In the genomic region with DNA sequence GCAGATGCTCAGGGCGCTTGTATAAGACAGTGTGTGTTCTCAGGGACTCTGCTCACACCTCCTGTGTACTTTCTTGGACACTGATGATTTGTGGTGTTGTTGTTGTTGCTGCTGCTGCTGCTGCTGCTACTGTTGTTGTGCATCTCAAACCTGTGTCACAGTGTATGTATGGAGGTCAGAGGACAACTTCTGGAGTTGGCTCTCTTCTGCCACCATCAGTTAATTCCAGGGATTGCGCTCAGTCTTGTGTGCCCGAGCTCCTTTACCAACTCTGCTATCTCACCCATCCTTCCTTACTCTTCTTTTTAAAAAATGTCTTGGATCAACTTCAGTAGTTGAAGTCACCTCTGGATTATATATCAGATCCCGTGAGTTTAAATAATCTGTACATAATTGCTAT, we compare ENCODE assay signal across 9 mouse cellular contexts. TPM values are rescaled to one million over a fixed set of nuclear protein-coding genes. Genes with fewer than 3 reads are reported as not detected.
A peak's percentile ranks its signal among the peaks of the same experiment; 100 is the strongest.
DNase-seq lines count a peak whose midpoint lies in the region; ATAC-seq lines count a peak whose summit lies in the region.
"Had no signal": no experiment of that assay in that cellular context is flagged by ENCODE, and none has a peak within 500 bp of the region (broad histone marks: within the 10 kb centered on the region; RNA-seq: fewer than 3 reads in every experiment).

No protein-coding gene starts in this region.

- no peak overlapping the region for H3K4me3 ChIP-seq in kidney, embryonic 16.5 days (ENCODE audit: low read length)
- H3K4me3 ChIP-seq: midbrain, embryonic 12.5 days had no signal

- no peaks in the 10 kb centered on the region for H3K4me1 ChIP-seq in kidney, embryonic 16.5 days (ENCODE audit: insufficient read depth, low read length)

- ATAC-seq in kidney, embryonic 16.5 days (ENCODE audit: low FRiP score, low TSS enrichment), result 0 out of 2 replicates have a peak, but pooled peaks have one; percentile 23

- H3K36me3 ChIP-seq in kidney, embryonic 16.5 days (ENCODE audit: insufficient read depth, low read length), result peaks cover 10% of the 10 kb centered on the region

- no peaks in the 10 kb centered on the region for H3K9me3 ChIP-seq in kidney, embryonic 16.5 days (ENCODE audit: low read length)
- H3K9me3 ChIP-seq: midbrain, embryonic 12.5 days had no signal

- no peak overlapping the region for H3K9ac ChIP-seq in kidney, embryonic 16.5 days (replicated peaks; ENCODE audit: low read length)
- H3K9ac ChIP-seq: midbrain, embryonic 12.5 days had no signal

- DNase-seq in layer of hippocampus, adult 11-12 months (ENCODE audit: low spot score), result peak; percentile 59
- DNase-seq in layer of hippocampus, postnatal 36 days, result no peak
- peak; percentile 19 to 61 for DNase-seq in CD8-positive naive resting alpha-beta T cell, adult 2 months (ENCODE audit: low read depth in 2 of 2, low spot score in 2 of 2)
- peak; percentile 58 for DNase-seq in adrenal gland, postnatal 14 days
- DNase-seq in embryo, embryonic 11 days, result peak; percentile 50
- DNase-seq in naive thymus-derived CD4-positive, alpha-beta T cell, adult 2 months (ENCODE audit: low read depth), result peak; percentile 81
- DNase-seq in layer of hippocampus, adult 9-10 months (ENCODE audit: low spot score), result no peak

- H3K4me2 ChIP-seq in kidney, embryonic 16.5 days (replicated peaks; ENCODE audit: low read depth, low read length), result no peak overlapping the region
- H3K4me2 ChIP-seq: midbrain, embryonic 12.5 days had no signal

- 70% methylated on average over 4 of the region's 4 CpGs for WGBS in kidney, embryonic 16.5 days

- H3K27ac ChIP-seq in kidney, embryonic 16.5 days (ENCODE audit: low read length), result no peak overlapping the region
- H3K27ac ChIP-seq: midbrain, embryonic 12.5 days had no signal

- no peaks in the 10 kb centered on the region for H3K27me3 ChIP-seq in kidney, embryonic 16.5 days (ENCODE audit: insufficient read depth, low read length)
- H3K27me3 ChIP-seq: midbrain, embryonic 12.5 days had no signal

RNA-seq across cellular contexts. Expression of a gene that starts 43.7 kb away (rescaled TPM):
- 10 to 100 TPM; 57.7 to 57.8 TPM for total RNA-seq in layer of hippocampus, postnatal 36 days (2021)
- 29.0 and 33.3 TPM in 2 replicates for total RNA-seq in adrenal gland, postnatal 14 days (2021)
- polyA plus RNA-seq in kidney, embryonic 16.5 days (2015; fragmentation: Nextera tagmentation; extraction: Ambion mirVana), result 72.8 and 76.2 TPM in 2 replicates

Comparison
In these comparisons a context has a peak if more than half of its experiments do, and no peak if none do; other contexts are left out.
1. DNase-seq: peak in layer of hippocampus, adult 11-12 months (single experiment), CD8-positive naive resting alpha-beta T cell, adult 2 months (2 of 2), adrenal gland, postnatal 14 days (single experiment), embryo, embryonic 11 days (single experiment) and naive thymus-derived CD4-positive, alpha-beta T cell, adult 2 months (single experiment); none in layer of hippocampus, postnatal 36 days (0 of 2) and layer of hippocampus, adult 9-10 months (single experiment).